Mouse (Mus musculus) heart, embryonic 12.5 days (tissue): Measurements from ENCODE around the gene Arhgef3. TPM values are rescaled to one million over a fixed set of nuclear protein-coding genes. Genes with fewer than 3 reads are reported as not detected.

ENCODE experiments used
- ATAC-seq: fragments of 200-750 bp; cut with Nextera tagmentation; 2 replicates; pipeline ENCODE4 v1.8.0; 2017; ENCODE audit warnings: moderate TSS enrichment, moderate library complexity; ENCODE audit not compliant: insufficient number of reproducible peaks, low FRiP score
- H3K27ac ChIP-seq: fragments of 300-500 bp; sonication (generic); 2 replicates; pipeline ENCODE4 v1.5.1; 2016; ENCODE audit warnings: mild to moderate bottlenecking, moderate library complexity; ENCODE audit not compliant: poor library complexity, severe bottlenecking
- H3K27me3 ChIP-seq: fragments of 300-500 bp; sonication (generic); replicated peaks from 2 replicates; pipeline ENCODE4 v1.6.1; 2016; ENCODE audit warnings: mild to moderate bottlenecking, moderate library complexity
- H3K36me3 ChIP-seq: fragments of 300-500 bp; sonication (generic); 2 replicates; pipeline ENCODE4 v1.6.1; 2016; ENCODE audit warnings: mild to moderate bottlenecking, moderate library complexity
- H3K4me1 ChIP-seq: fragments of 300-500 bp; sonication (generic); replicated peaks from 2 replicates; pipeline ENCODE4 v1.6.1; 2016; ENCODE audit warnings: mild to moderate bottlenecking
- H3K4me2 ChIP-seq: fragments of 300-500 bp; sonication (generic); 2 replicates; pipeline ENCODE4 v1.6.1; 2016; ENCODE audit warnings: mild to moderate bottlenecking, moderate library complexity
- H3K4me3 ChIP-seq: fragments of 300-500 bp; sonication (generic); 2 replicates; pipeline ENCODE4 v1.5.1; 2016; ENCODE audit warnings: mild to moderate bottlenecking
- H3K9ac ChIP-seq: fragments of 300-500 bp; sonication (generic); 2 replicates; pipeline ENCODE4 v1.6.1; 2016; ENCODE audit warnings: mild to moderate bottlenecking, moderate library complexity
- H3K9me3 ChIP-seq: fragments of 300-500 bp; sonication (generic); replicated peaks from 2 replicates; pipeline ENCODE4 v1.6.1; 2016; ENCODE audit warnings: mild to moderate bottlenecking, moderate library complexity
- WGBS: fragments of 180-500 bp; shearing (Covaris S2); methylation state at CpG from one replicate; pipeline ENCODE4 v1.1.7; 2016; 5-methylcytosine and 5-hydroxymethylcytosine counted together
- polyA plus RNA-seq: library from polyadenylated mRNA; unstranded; fragments of >200 nt; fragmentation: Nextera tagmentation; extraction: Ambion mirVana; gene quantifications from 2 replicates; pipeline ENCODE4 v1.2.1, GENCODE M21; 2016

Arhgef3 gene
- polyA plus RNA-seq, 1 experiment from 2014 or later = 17.6 TPM

- peak overlapping the region; percentile 33; the same call in 1 of the 2 replicates for H3K27ac ChIP-seq
- H3K27me3 ChIP-seq = peaks cover 3% of the 10 kb centered on the region; the same call in 1 of the 2 replicates
- no peaks in the 10 kb centered on the region for H3K9me3 ChIP-seq
- WGBS = 66% methylated on average over 8 of the region's 8 CpGs
- H3K36me3 ChIP-seq = no peaks in the 10 kb centered on the region
- H3K4me1 ChIP-seq = peaks cover 43% of the 10 kb centered on the region
- ATAC-seq = 0 out of 2 replicates have a peak, but pooled peaks have one; percentile 12
- no peak overlapping the region for H3K4me2 ChIP-seq
- H3K9ac ChIP-seq = no peak overlapping the region
- H3K4me3 ChIP-seq = no peak overlapping the region
Measured at GRCm38 (mm10) chr14:27166751-27167150, 52.1 kb downstream of the Arhgef3 start.

- Histone ChIP-seq H3K9ac (no peak overlapping the region), H3K4me2 (0 out of 2 replicates have a peak overlapping the region, but pooled peaks have one; percentile 0)
- peak; percentile 78 for ATAC-seq
Measured at GRCm38 (mm10) chr14:27167177-27167576, 52.5 kb downstream of the Arhgef3 start.

GRCm38 (mm10) chr14:27168387-27168786 is 53.7 kb downstream of the Arhgef3 start:
- peaks cover 51% of the 10 kb centered on the region for H3K4me1 ChIP-seq
- ATAC-seq = no peak
- no peak overlapping the region for H3K9ac ChIP-seq
- WGBS = 44% methylated on average over 5 of the region's 5 CpGs
- no peaks in the 10 kb centered on the region for H3K36me3 ChIP-seq
- no peak overlapping the region for H3K4me3 ChIP-seq
- no peak overlapping the region for H3K4me2 ChIP-seq
- no peaks in the 10 kb centered on the region for H3K9me3 ChIP-seq
- no peaks in the 10 kb centered on the region; the same call in 1 of the 2 replicates for H3K27me3 ChIP-seq
- no peak overlapping the region for H3K27ac ChIP-seq

More at GRCm38 (mm10) chr14:27167177-27167576, 52.5 kb downstream of the Arhgef3 start:
- H3K27ac ChIP-seq = peak overlapping the region; percentile 33; the same call in 1 of the 2 replicates
- peaks cover 43% of the 10 kb centered on the region for H3K4me1 ChIP-seq
- H3K4me3 ChIP-seq = no peak overlapping the region
- H3K36me3 ChIP-seq = no peaks in the 10 kb centered on the region
- H3K9me3 ChIP-seq = no peaks in the 10 kb centered on the region
- WGBS = 18% methylated on average over 4 of the region's 4 CpGs
- H3K27me3 ChIP-seq = no peaks in the 10 kb centered on the region; the same call in 1 of the 2 replicates

- H3K4me1 ChIP-seq = peaks cover 52% of the 10 kb centered on the region
- 81% methylated on average over 4 of the region's 4 CpGs for WGBS
Measured at GRCm38 (mm10) chr14:27169287-27169686, 54.6 kb downstream of the Arhgef3 start.

GRCm38 (mm10) chr14:27170421-27170820 is 55.7 kb downstream of the Arhgef3 start:
- H3K4me3 ChIP-seq = no peak overlapping the region
- no peaks in the 10 kb centered on the region for H3K36me3 ChIP-seq
- H3K4me1 ChIP-seq = peaks cover 52% of the 10 kb centered on the region
- no peak overlapping the region for H3K27ac ChIP-seq
- no peaks in the 10 kb centered on the region; the same call in 1 of the 2 replicates for H3K27me3 ChIP-seq
- no peaks in the 10 kb centered on the region for H3K9me3 ChIP-seq
- ATAC-seq = no peak
- 92% methylated on average over 2 of the region's 2 CpGs for WGBS
- H3K4me2 ChIP-seq = no peak overlapping the region
- H3K9ac ChIP-seq = no peak overlapping the region

More at GRCm38 (mm10) chr14:27169287-27169686, 54.6 kb downstream of the Arhgef3 start:
- no peaks in the 10 kb centered on the region; the same call in 1 of the 2 replicates for H3K27me3 ChIP-seq
- no peak overlapping the region for H3K27ac ChIP-seq
- H3K4me2 ChIP-seq = no peak overlapping the region
- H3K9me3 ChIP-seq = no peaks in the 10 kb centered on the region
- H3K9ac ChIP-seq = no peak overlapping the region
- no peaks in the 10 kb centered on the region for H3K36me3 ChIP-seq
- no peak for ATAC-seq
- no peak overlapping the region for H3K4me3 ChIP-seq

GRCm38 (mm10) chr14:27171175-27171830 is 56.6 kb downstream of the Arhgef3 start:
- ATAC-seq = 0 out of 2 replicates have a peak, but pooled peaks have one; percentile 51
- H3K27me3 ChIP-seq = no peaks in the 10 kb centered on the region; the same call in 1 of the 2 replicates
- no peaks in the 10 kb centered on the region for H3K36me3 ChIP-seq
- peaks cover 52% of the 10 kb centered on the region for H3K4me1 ChIP-seq
- 24% methylated on average over 14 of the region's 14 CpGs for WGBS
- H3K9me3 ChIP-seq = no peaks in the 10 kb centered on the region
- no peak overlapping the region for H3K9ac ChIP-seq
- peak overlapping the region; percentile 20 for H3K4me2 ChIP-seq
- peak overlapping the region; percentile 45 for H3K27ac ChIP-seq
- no peak overlapping the region for H3K4me3 ChIP-seq

- 77% methylated on average over 10 of the region's 10 CpGs for WGBS
- Histone ChIP-seq H3K9me3 (no peaks in the 10 kb centered on the region), H3K36me3 (no peaks in the 10 kb centered on the region)
Measured at GRCm38 (mm10) chr14:27173178-27173803, 58.6 kb downstream of the Arhgef3 start.

GRCm38 (mm10) chr14:27174188-27174786 is 59.6 kb downstream of the Arhgef3 start:
- 62% methylated on average over 6 of the region's 6 CpGs for WGBS
- H3K36me3 ChIP-seq = no peaks in the 10 kb centered on the region
- no peaks in the 10 kb centered on the region for H3K9me3 ChIP-seq
- H3K27me3 ChIP-seq = no peaks in the 10 kb centered on the region; the same call in 1 of the 2 replicates
- no peak overlapping the region for H3K4me3 ChIP-seq
- H3K4me1 ChIP-seq = peaks cover 44% of the 10 kb centered on the region
- no peak overlapping the region for H3K4me2 ChIP-seq
- H3K9ac ChIP-seq = no peak overlapping the region
- H3K27ac ChIP-seq = no peak overlapping the region
- no peak for ATAC-seq

More at GRCm38 (mm10) chr14:27173178-27173803, 58.6 kb downstream of the Arhgef3 start:
- no peak overlapping the region for H3K27ac ChIP-seq
- peaks cover 45% of the 10 kb centered on the region for H3K4me1 ChIP-seq
- H3K4me2 ChIP-seq = no peak overlapping the region
- H3K27me3 ChIP-seq = no peaks in the 10 kb centered on the region; the same call in 1 of the 2 replicates
- no peak for ATAC-seq
- no peak overlapping the region for H3K4me3 ChIP-seq
- H3K9ac ChIP-seq = no peak overlapping the region

GRCm38 (mm10) chr14:27174831-27175301 is 60.2 kb downstream of the Arhgef3 start:
- H3K9ac ChIP-seq = no peak overlapping the region
- H3K9me3 ChIP-seq = no peaks in the 10 kb centered on the region
- H3K27ac ChIP-seq = no peak overlapping the region
- peaks cover 44% of the 10 kb centered on the region for H3K4me1 ChIP-seq
- no peaks in the 10 kb centered on the region for H3K36me3 ChIP-seq
- H3K4me3 ChIP-seq = no peak overlapping the region
- H3K4me2 ChIP-seq = no peak overlapping the region
- WGBS = 73% methylated on average over 12 of the region's 12 CpGs
- no peak for ATAC-seq
- H3K27me3 ChIP-seq = no peaks in the 10 kb centered on the region; the same call in 1 of the 2 replicates

- no peaks in the 10 kb centered on the region for H3K9me3 ChIP-seq
- H3K27ac ChIP-seq = no peak overlapping the region
- no peak overlapping the region for H3K9ac ChIP-seq
- H3K36me3 ChIP-seq = no peaks in the 10 kb centered on the region
- H3K4me3 ChIP-seq = no peak overlapping the region
- peaks cover 44% of the 10 kb centered on the region for H3K4me1 ChIP-seq
- no peak for ATAC-seq
- H3K27me3 ChIP-seq = no peaks in the 10 kb centered on the region; the same call in 1 of the 2 replicates
- WGBS = 83% methylated on average over 11 of the region's 11 CpGs
- no peak overlapping the region for H3K4me2 ChIP-seq
Measured at GRCm38 (mm10) chr14:27175343-27175742, 60.6 kb downstream of the Arhgef3 start.
